Mouse (Mus musculus): ENCODE results near the gene Gspt1. TPM values are rescaled to one million over a fixed set of nuclear protein-coding genes. Genes with fewer than 3 reads are reported as not detected.

Gspt1 gene
- total RNA-seq, 2 experiments from 2014 or later, result 31.5 to 105 TPM

Other genes with a start within 250 kb of the Gspt1 start
- 6.5 and 7.1 TPM in 2 replicates for gene Snn, start 193.4 kb downstream of the Gspt1 start, total RNA-seq (2015; ENCODE audit: low replicate concordance)
- 7.1 and 13.2 TPM in 2 replicates for gene Snn, start 193.4 kb downstream of the Gspt1 start, total RNA-seq (2017; ENCODE audit: low replicate concordance)
- gene Litaf, start 188.2 kb downstream of the Gspt1 start, total RNA-seq (2015; ENCODE audit: low replicate concordance), result 20.9 and 22.2 TPM in 2 replicates
- gene Litaf, start 188.2 kb downstream of the Gspt1 start, total RNA-seq (2017; ENCODE audit: low replicate concordance), result 10.0 and 13.1 TPM in 2 replicates
- gene Txndc11, start 119.7 kb downstream of the Gspt1 start, total RNA-seq (2015; ENCODE audit: low replicate concordance), result 15.1 and 15.9 TPM in 2 replicates
- 18.0 and 28.1 TPM in 2 replicates for gene Txndc11, start 119.7 kb downstream of the Gspt1 start, total RNA-seq (2017; ENCODE audit: low replicate concordance)
- 101 and 118 TPM in 2 replicates for gene Zc3h7a, start 77.9 kb downstream of the Gspt1 start, total RNA-seq (2015; ENCODE audit: low replicate concordance)
- 128 and 160 TPM in 2 replicates for gene Zc3h7a, start 77.9 kb downstream of the Gspt1 start, total RNA-seq (2017; ENCODE audit: low replicate concordance)
- gene Rsl1d1, start 51.0 kb downstream of the Gspt1 start, total RNA-seq (2015; ENCODE audit: low replicate concordance), result 33.5 and 68.3 TPM in 2 replicates
- gene Rsl1d1, start 51.0 kb downstream of the Gspt1 start, total RNA-seq (2017; ENCODE audit: low replicate concordance), result 29.4 and 40.6 TPM in 2 replicates
- not detected in 2 replicates for gene Tnfrsf17, start 59.5 kb upstream of the Gspt1 start, total RNA-seq (2015; ENCODE audit: low replicate concordance)
- not detected in 2 replicates for gene Tnfrsf17, start 59.5 kb upstream of the Gspt1 start, total RNA-seq (2017; ENCODE audit: low replicate concordance)
- gene Snx29, start 68.6 kb upstream of the Gspt1 start, total RNA-seq (2015; ENCODE audit: low replicate concordance), result 8.4 and 16.2 TPM in 2 replicates
- gene Snx29, start 68.6 kb upstream of the Gspt1 start, total RNA-seq (2017; ENCODE audit: low replicate concordance), result 7.3 and 13.6 TPM in 2 replicates

Data from erythroid progenitor cell, adult 5-6 weeks (primary cell).